Mouse (Mus musculus) neural tube, embryonic 14.5 days (tissue): ENCODE data around the gene Mkks. TPM values are rescaled to one million over a fixed set of nuclear protein-coding genes. Genes with fewer than 3 reads are reported as not detected.

Source experiments
- polyA plus RNA-seq: library from polyadenylated mRNA; unstranded; fragments of >200 nt; fragmentation: Nextera tagmentation; extraction: Ambion mirVana; gene quantifications from 2 replicates; pipeline ENCODE4 v1.2.1, GENCODE M21; 2014

Mkks gene
- polyA plus RNA-seq, 1 experiment from 2014 or later: 14.0 TPM

Other genes starting within 250 kb of the Mkks start
- 324 and 432 TPM in 2 replicates for gene Snap25, start 177.9 kb downstream of the Mkks start, polyA plus RNA-seq
- 18.1 and 25.1 TPM in 2 replicates for gene AL731706.2, start 5.7 kb downstream of the Mkks start, polyA plus RNA-seq
- gene Slx4ip, start 171 bp downstream of the Mkks start, polyA plus RNA-seq: 12.3 and 13.2 TPM in 2 replicates
- gene AL731706.1, start within 50 bp of the Mkks start, polyA plus RNA-seq: 22.0 and 25.6 TPM in 2 replicates
- gene Jag1, start 225.3 kb upstream of the Mkks start, polyA plus RNA-seq: 5.4 and 13.3 TPM in 2 replicates